In the genomic region with DNA sequence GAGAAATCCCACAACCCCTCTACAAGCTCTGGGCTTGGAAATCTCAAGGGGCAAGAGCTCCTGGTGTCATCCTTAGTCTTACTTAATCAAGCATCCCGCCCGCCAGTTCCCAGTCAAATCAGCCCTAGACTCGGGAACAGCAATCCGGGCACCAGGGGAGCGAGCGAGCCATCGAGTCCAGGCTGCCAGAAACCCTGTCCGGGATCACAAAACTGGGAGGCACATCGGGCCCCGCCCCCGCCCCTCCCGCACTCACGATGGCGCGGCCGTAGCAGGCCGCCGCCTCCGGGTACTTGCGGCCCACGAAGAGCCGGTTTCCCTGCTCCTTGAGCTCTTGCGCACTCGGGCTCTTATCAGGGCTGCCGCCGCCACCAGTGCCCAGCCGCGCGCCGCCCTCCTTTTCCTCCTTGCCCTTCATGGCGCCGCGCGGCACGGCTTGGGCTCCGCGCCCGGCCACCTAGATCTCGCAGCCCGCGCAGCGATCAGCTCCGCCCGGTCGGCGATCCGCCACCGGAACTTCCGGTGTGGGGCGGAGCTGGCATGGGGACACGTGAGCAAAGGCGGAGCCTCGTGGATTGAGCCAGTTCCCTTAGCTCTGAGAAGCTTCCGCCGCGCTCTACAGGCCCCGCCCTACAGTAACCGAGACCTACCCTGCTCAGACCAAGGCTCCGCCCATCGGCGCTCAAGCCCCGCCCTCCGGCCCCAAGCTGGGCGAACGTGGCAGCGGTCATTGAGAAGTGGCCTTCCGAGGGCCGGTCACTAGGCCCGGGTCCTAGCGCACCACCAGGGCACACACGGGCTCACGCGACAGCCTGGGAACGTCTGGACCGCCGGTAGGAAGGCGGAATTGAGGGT, we compare ENCODE assay signal across 8 mouse cellular contexts. TPM values are rescaled to one million over a fixed set of nuclear protein-coding genes. Genes with fewer than 3 reads are reported as not detected.
DNase-seq lines count a peak whose midpoint lies in the region; ATAC-seq and TF ChIP-seq lines count a peak whose summit lies in the region.

No protein-coding gene starts in this region.

- no peak for TF ChIP-seq CTCF in E14TG2a.4 (conservative IDR thresholded peaks at IDR 0.05; ENCODE audit: low read length)

- peak; percentile 98 for DNase-seq in c-Kit-positive CD71-positive TER-119-positive erythroid progenitor cells, embryonic 14.5 days (ENCODE audit: low spot score)
- DNase-seq in heart, postnatal 14 days: peak; percentile 100
- peak; percentile 99 for DNase-seq in layer of hippocampus, adult 11-12 months (ENCODE audit: low spot score)
- DNase-seq in lung, adult 18-20 months: peak; percentile 99 to 100
- DNase-seq in testis, postnatal 14 days (ENCODE audit: low spot score): peak; percentile 99

- H3K9me3 ChIP-seq in E14TG2a.4 (ENCODE audit: low read length): no peaks in the 10 kb centered on the region
- H3K9me3 ChIP-seq in forebrain, embryonic 13.5 days (replicated peaks): no peaks in the 10 kb centered on the region
- no peaks in the 10 kb centered on the region for H3K9me3 ChIP-seq in neural tube, embryonic 15.5 days (replicated peaks)

- intact Hi-C loops in heart, postnatal 14 days (cut with DNase I): no loop called here

- peaks cover 11% of the 10 kb centered on the region for H3K27me3 ChIP-seq in E14TG2a.4 (ENCODE audit: insufficient read depth, low read length)
- no peaks in the 10 kb centered on the region for H3K27me3 ChIP-seq in forebrain, embryonic 13.5 days
- H3K27me3 ChIP-seq in neural tube, embryonic 15.5 days (replicated peaks): no peaks in the 10 kb centered on the region

- peaks cover 65% of the 10 kb centered on the region for H3K36me3 ChIP-seq in E14TG2a.4 (ENCODE audit: insufficient read depth, low read length)
- H3K36me3 ChIP-seq in forebrain, embryonic 13.5 days (ENCODE audit: poor library complexity, severe bottlenecking): peaks cover 38% of the 10 kb centered on the region
- H3K36me3 ChIP-seq in neural tube, embryonic 15.5 days: peaks cover 31% of the 10 kb centered on the region

- peak overlapping the region; percentile 98 for H3K4me2 ChIP-seq in forebrain, embryonic 13.5 days
- H3K4me2 ChIP-seq in neural tube, embryonic 15.5 days: peak overlapping the region; percentile 98

- peaks cover 85% of the 10 kb centered on the region for H3K4me1 ChIP-seq in E14TG2a.4 (replicated peaks; ENCODE audit: low read depth, low read length)
- peaks cover 79% of the 10 kb centered on the region for H3K4me1 ChIP-seq in forebrain, embryonic 13.5 days
- H3K4me1 ChIP-seq in neural tube, embryonic 15.5 days: peaks cover 85% of the 10 kb centered on the region

- H3K4me3 ChIP-seq in E14TG2a.4 (replicated peaks; ENCODE audit: low read length): peak overlapping the region; percentile 95
- H3K4me3 ChIP-seq in forebrain, embryonic 13.5 days: peak overlapping the region; percentile 87
- peak overlapping the region; percentile 92 for H3K4me3 ChIP-seq in neural tube, embryonic 15.5 days (replicated peaks)

- peak overlapping the region; percentile 89 for H3K9ac ChIP-seq in forebrain, embryonic 13.5 days
- peak overlapping the region; percentile 92 for H3K9ac ChIP-seq in neural tube, embryonic 15.5 days (replicated peaks)

- under 1% methylated on average over 77 of the region's 77 CpGs for WGBS in forebrain, embryonic 13.5 days
- WGBS in neural tube, embryonic 15.5 days: 0% methylated on average over 71 of the region's 77 CpGs

- peak overlapping the region; percentile 90 for H3K27ac ChIP-seq in forebrain, embryonic 13.5 days
- H3K27ac ChIP-seq in neural tube, embryonic 15.5 days (replicated peaks): peak overlapping the region; percentile 99

- ATAC-seq in forebrain, embryonic 13.5 days: peak; percentile 90
- peak; percentile 91 for ATAC-seq in neural tube, embryonic 15.5 days (ENCODE audit: low FRiP score)

RNA-seq across cellular contexts. Expression of a gene that starts 0.5 kb away (rescaled TPM):
- 303 and 330 TPM in 2 replicates for polyA plus RNA-seq in forebrain, embryonic 13.5 days (2015; fragmentation: Nextera tagmentation; extraction: Ambion mirVana)
- total RNA-seq in heart, postnatal 14 days (2021): 100 to 1,000 TPM; 106 to 109 TPM
- polyA plus RNA-seq in neural tube, embryonic 15.5 days (2015; fragmentation: Nextera tagmentation; extraction: Ambion mirVana): 380 TPM in 2 replicates

RNA-seq across cellular contexts. Expression of a gene that starts 4.0 kb away (rescaled TPM):
- 64.6 and 69.8 TPM in 2 replicates for polyA plus RNA-seq in forebrain, embryonic 13.5 days (2015; fragmentation: Nextera tagmentation; extraction: Ambion mirVana)
- total RNA-seq in heart, postnatal 14 days (2021): 10 to 100 TPM; 33.1 to 34.1 TPM
- 48.5 and 49.8 TPM in 2 replicates for polyA plus RNA-seq in neural tube, embryonic 15.5 days (2015; fragmentation: Nextera tagmentation; extraction: Ambion mirVana)

RNA-seq across cellular contexts. Expression of a gene that starts 4.4 kb away (rescaled TPM):
- 9.7 and 11.2 TPM in 2 replicates for polyA plus RNA-seq in forebrain, embryonic 13.5 days (2015; fragmentation: Nextera tagmentation; extraction: Ambion mirVana)
- 1 to 10 TPM; 2.5 to 3.1 TPM for total RNA-seq in heart, postnatal 14 days (2021)
- polyA plus RNA-seq in neural tube, embryonic 15.5 days (2015; fragmentation: Nextera tagmentation; extraction: Ambion mirVana): 45.9 and 56.9 TPM in 2 replicates

RNA-seq across cellular contexts. Expression of a gene that starts 8.9 kb away (rescaled TPM):
- 5.9 and 7.1 TPM in 2 replicates for polyA plus RNA-seq in forebrain, embryonic 13.5 days (2015; fragmentation: Nextera tagmentation; extraction: Ambion mirVana)
- total RNA-seq in heart, postnatal 14 days (2021): 1 to 10 TPM; 2.9 to 3.0 TPM
- 11.6 and 14.6 TPM in 2 replicates for polyA plus RNA-seq in neural tube, embryonic 15.5 days (2015; fragmentation: Nextera tagmentation; extraction: Ambion mirVana)

RNA-seq across cellular contexts. Expression of a gene that starts 9.2 kb away (rescaled TPM):
- 27.7 and 30.0 TPM in 2 replicates for polyA plus RNA-seq in forebrain, embryonic 13.5 days (2015; fragmentation: Nextera tagmentation; extraction: Ambion mirVana)
- total RNA-seq in heart, postnatal 14 days (2021): 10 to 100 TPM; 10.5 to 11.0 TPM
- polyA plus RNA-seq in neural tube, embryonic 15.5 days (2015; fragmentation: Nextera tagmentation; extraction: Ambion mirVana): 26.5 and 29.9 TPM in 2 replicates

Comparison
In these comparisons a context has a peak if more than half of its experiments do, and no peak if none do; other contexts are left out.
1. Peak in every context shown above with its lines: DNase-seq, ATAC-seq, H3K4me3 ChIP-seq and H3K27ac ChIP-seq.